Mouse (Mus musculus) spleen, adult 2 months (tissue): ENCODE measurements at regions not wholly inside any gene's neighbourhood (a gene's known extent, or its start where the extent isn't known, plus 50 kb on each side); places are given as distances from the start of the nearest gene placed in this dataset.

Source experiments
- CTCF ChIP-seq: fragments of 200-500 bp; IDR thresholded peaks from 2 replicates; pipeline ENCODE4 v1.5.1; 2011; ENCODE audit warnings: mild to moderate bottlenecking, inconsistent platforms; ENCODE audit not compliant: insufficient read depth, insufficient read length, insufficient replicate concordance; ENCODE audit errors: extremely low read depth
- POLR2A ChIP-seq: fragments of 200-500 bp; IDR thresholded peaks from 2 replicates; pipeline ENCODE4 v1.6.1; 2011; ENCODE audit warnings: low read depth, low read length, inconsistent platforms

DNA sequence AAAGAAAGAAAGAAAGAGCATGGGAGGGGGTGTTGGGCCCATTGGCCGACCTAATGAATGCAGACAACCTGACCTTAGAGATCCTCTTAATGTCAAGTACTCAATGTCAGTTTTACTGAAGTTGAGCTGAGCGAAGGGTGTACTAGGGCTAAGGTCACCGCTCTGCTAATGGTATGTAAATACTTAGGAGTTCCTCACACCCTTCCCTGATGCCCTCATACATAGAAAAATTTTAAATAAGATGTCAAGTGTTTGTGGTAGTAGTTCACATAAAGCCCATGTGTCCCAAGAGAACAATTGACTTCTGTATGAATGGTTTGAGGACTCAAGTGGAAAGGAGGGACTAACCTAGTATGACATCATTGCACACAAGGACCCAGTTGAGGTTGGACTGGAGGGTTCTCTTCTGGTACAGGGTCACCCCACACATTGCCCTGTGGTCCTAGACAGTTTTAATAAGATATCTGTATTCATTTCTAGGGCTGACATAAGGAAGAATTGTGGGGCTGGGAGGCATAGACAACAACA lies 490.0 kb upstream of the Gm10131 start:
- TF ChIP-seq CTCF (no peak), POLR2A (no peak)
